Mouse (Mus musculus) small intestine, adult 2 months (tissue): Measurements from ENCODE around the gene Ckm.

ENCODE experiments used
- CTCF ChIP-seq: fragments of 200-500 bp; IDR thresholded peaks from 2 replicates; pipeline ENCODE4 v1.5.1; 2012; ENCODE audit warnings: low read depth, mild to moderate bottlenecking, control low read depth, inconsistent platforms, low read length, moderate library complexity, mixed read lengths; ENCODE audit not compliant: insufficient replicate concordance, insufficient read length; ENCODE audit errors: extremely low read depth
- POLR2A ChIP-seq: fragments of 200-500 bp; IDR thresholded peaks from 2 replicates; pipeline ENCODE4 v1.6.1; 2012; ENCODE audit warnings: low read depth, mild to moderate bottlenecking, control low read depth, inconsistent platforms, low read length, moderate library complexity

DNA sequence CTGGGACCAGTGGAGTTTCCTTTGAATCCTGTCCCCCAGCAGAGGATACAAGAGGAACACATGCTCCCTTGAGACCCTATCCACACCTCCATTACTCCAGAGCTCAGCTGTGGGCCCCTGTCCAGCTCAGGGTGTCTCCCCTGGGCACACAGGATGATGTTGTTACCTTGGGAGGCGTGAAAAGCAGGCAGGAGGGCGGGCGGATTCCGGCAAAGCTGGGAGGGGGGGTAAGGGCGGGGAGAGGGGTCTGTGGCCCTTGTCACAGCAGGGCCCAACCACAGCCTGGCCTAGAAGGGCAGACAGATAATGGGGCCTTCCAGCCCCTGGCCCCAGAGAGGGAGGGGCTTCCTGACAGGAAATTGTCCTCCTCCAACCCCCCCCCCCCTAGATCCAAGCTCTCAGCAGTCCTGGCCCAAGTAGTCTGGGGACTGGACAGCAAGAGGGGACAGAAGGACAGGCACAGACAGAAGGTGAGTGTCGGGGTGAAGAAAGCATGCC is 58.4 kb downstream of the Ckm start, which contains the start of gene Exoc3l2:
- TF ChIP-seq POLR2A (no peak), CTCF (no peak)
